Mouse (Mus musculus): ENCODE data around the gene 9430015G10Rik. TPM values are rescaled to one million over a fixed set of nuclear protein-coding genes. Genes with fewer than 3 reads are reported as not detected.

Gene 9430015G10Rik
- polyA plus RNA-seq, 2 experiments: 34.4 to 74.5 TPM

- ATAC-seq (ENCODE audit: low FRiP score, low read depth) (peak; percentile 63; the same call in 1 of the 2 replicates), DNase-seq (ENCODE audit: low spot score) (peak; percentile 19)
- H3K9ac ChIP-seq (ENCODE audit: low read depth, low read length, severe bottlenecking): peak overlapping the region; percentile 50
- H3K36me3 ChIP-seq (ENCODE audit: control insufficient read depth, insufficient read depth, low read length): no peaks in the 10 kb centered on the region
- H3K27me3 ChIP-seq (ENCODE audit: control insufficient read depth, insufficient read depth, low read length): peaks cover 10% of the 10 kb centered on the region
- TF ChIP-seq POLR2A (IDR thresholded peaks at IDR 0.05; ENCODE audit: borderline replicate concordance, extremely low read depth, insufficient read depth, insufficient read length): no peak
- no peaks in the 10 kb centered on the region for H3K9me3 ChIP-seq (ENCODE audit: control insufficient read depth, low read length)
- WGBS: 1% methylated on average over 58 of the region's 58 CpGs
- H3K4me1 ChIP-seq (ENCODE audit: control insufficient read depth, insufficient read depth, low read length): peaks cover 23% of the 10 kb centered on the region
- no peak overlapping the region for H3K27ac ChIP-seq (replicated peaks; ENCODE audit: low read depth, low read length)
- H3K4me2 ChIP-seq (replicated peaks; ENCODE audit: low read depth, low read length, severe bottlenecking): peak overlapping the region; percentile 89
- peak overlapping the region; percentile 41 for H3K4me3 ChIP-seq (replicated peaks; ENCODE audit: low read length)
These were observed 32.1 kb upstream of the 9430015G10Rik start for GRCm38 (mm10) chr4:156077499-156078301.

- H3K27ac ChIP-seq (replicated peaks; ENCODE audit: low read depth, low read length): no peak overlapping the region
- DNase-seq (ENCODE audit: low spot score): no peak
- no peak overlapping the region for H3K4me2 ChIP-seq (replicated peaks; ENCODE audit: low read depth, low read length, severe bottlenecking)
- H3K4me3 ChIP-seq (replicated peaks; ENCODE audit: low read length): no peak overlapping the region
- H3K27me3 ChIP-seq (ENCODE audit: control insufficient read depth, insufficient read depth, low read length): peaks cover 7% of the 10 kb centered on the region
- no peaks in the 10 kb centered on the region for H3K36me3 ChIP-seq (ENCODE audit: control insufficient read depth, insufficient read depth, low read length)
- WGBS: 54% methylated on average over 4 of the region's 4 CpGs
- H3K9me3 ChIP-seq (ENCODE audit: control insufficient read depth, low read length): no peaks in the 10 kb centered on the region
- TF ChIP-seq POLR2A (IDR thresholded peaks at IDR 0.05; ENCODE audit: borderline replicate concordance, extremely low read depth, insufficient read depth, insufficient read length): no peak
- no peak overlapping the region for H3K9ac ChIP-seq (ENCODE audit: low read depth, low read length, severe bottlenecking)
- no peak for ATAC-seq (ENCODE audit: low FRiP score, low read depth)
- H3K4me1 ChIP-seq (ENCODE audit: control insufficient read depth, insufficient read depth, low read length): peaks cover 22% of the 10 kb centered on the region
These were observed 27.1 kb upstream of the 9430015G10Rik start for GRCm38 (mm10) chr4:156082621-156083234.

- no peak overlapping the region for H3K4me2 ChIP-seq (replicated peaks; ENCODE audit: low read depth, low read length, severe bottlenecking)
- H3K9me3 ChIP-seq (ENCODE audit: control insufficient read depth, low read length): no peaks in the 10 kb centered on the region
- no peak for ATAC-seq (ENCODE audit: low FRiP score, low read depth)
- H3K36me3 ChIP-seq (ENCODE audit: control insufficient read depth, insufficient read depth, low read length): no peaks in the 10 kb centered on the region
- WGBS: 44% methylated on average over 5 of the region's 5 CpGs
- peak; percentile 25 for DNase-seq (ENCODE audit: low spot score)
- H3K4me1 ChIP-seq (ENCODE audit: control insufficient read depth, insufficient read depth, low read length): peaks cover 16% of the 10 kb centered on the region
- no peak overlapping the region for H3K4me3 ChIP-seq (replicated peaks; ENCODE audit: low read length)
- no peak overlapping the region for H3K9ac ChIP-seq (ENCODE audit: low read depth, low read length, severe bottlenecking)
- H3K27ac ChIP-seq (replicated peaks; ENCODE audit: low read depth, low read length): no peak overlapping the region
- H3K27me3 ChIP-seq (ENCODE audit: control insufficient read depth, insufficient read depth, low read length): peaks cover under 1% of the 10 kb centered on the region; the same call in 1 of the 2 replicates
- no peak for TF ChIP-seq POLR2A (IDR thresholded peaks at IDR 0.05; ENCODE audit: borderline replicate concordance, extremely low read depth, insufficient read depth, insufficient read length)
These were observed 26.4 kb upstream of the 9430015G10Rik start for GRCm38 (mm10) chr4:156083348-156083747.

GRCm38 (mm10) chr4:156084096-156084879, 25.5 kb upstream of the 9430015G10Rik start:
- DNase-seq (ENCODE audit: low spot score): no peak
- H3K4me2 ChIP-seq (replicated peaks; ENCODE audit: low read depth, low read length, severe bottlenecking): no peak overlapping the region
- ATAC-seq (ENCODE audit: low FRiP score, low read depth): no peak
- no peak for TF ChIP-seq POLR2A (IDR thresholded peaks at IDR 0.05; ENCODE audit: borderline replicate concordance, extremely low read depth, insufficient read depth, insufficient read length)
- H3K4me3 ChIP-seq (replicated peaks; ENCODE audit: low read length): no peak overlapping the region
- no peaks in the 10 kb centered on the region for H3K27me3 ChIP-seq (ENCODE audit: control insufficient read depth, insufficient read depth, low read length)
- peaks cover 16% of the 10 kb centered on the region for H3K4me1 ChIP-seq (ENCODE audit: control insufficient read depth, insufficient read depth, low read length)
- no peaks in the 10 kb centered on the region for H3K9me3 ChIP-seq (ENCODE audit: control insufficient read depth, low read length)
- no peak overlapping the region for H3K9ac ChIP-seq (ENCODE audit: low read depth, low read length, severe bottlenecking)
- no peaks in the 10 kb centered on the region for H3K36me3 ChIP-seq (ENCODE audit: control insufficient read depth, insufficient read depth, low read length)
- no peak overlapping the region for H3K27ac ChIP-seq (replicated peaks; ENCODE audit: low read depth, low read length)
- WGBS: 71% methylated on average over 9 of the region's 9 CpGs

GRCm38 (mm10) chr4:156085256-156085655, 24.5 kb upstream of the 9430015G10Rik start:
- H3K36me3 ChIP-seq (ENCODE audit: control insufficient read depth, insufficient read depth, low read length): no peaks in the 10 kb centered on the region
- WGBS: 88% methylated on average over 8 of the region's 8 CpGs
- H3K27ac ChIP-seq (replicated peaks; ENCODE audit: low read depth, low read length): no peak overlapping the region
- no peak overlapping the region for H3K9ac ChIP-seq (ENCODE audit: low read depth, low read length, severe bottlenecking)
- no peak for DNase-seq (ENCODE audit: low spot score)
- H3K4me1 ChIP-seq (ENCODE audit: control insufficient read depth, insufficient read depth, low read length): peaks cover 16% of the 10 kb centered on the region
- no peak for TF ChIP-seq POLR2A (IDR thresholded peaks at IDR 0.05; ENCODE audit: borderline replicate concordance, extremely low read depth, insufficient read depth, insufficient read length)
- H3K4me2 ChIP-seq (replicated peaks; ENCODE audit: low read depth, low read length, severe bottlenecking): no peak overlapping the region
- no peak overlapping the region for H3K4me3 ChIP-seq (replicated peaks; ENCODE audit: low read length)
- no peak for ATAC-seq (ENCODE audit: low FRiP score, low read depth)
- no peaks in the 10 kb centered on the region for H3K27me3 ChIP-seq (ENCODE audit: control insufficient read depth, insufficient read depth, low read length)
- no peaks in the 10 kb centered on the region for H3K9me3 ChIP-seq (ENCODE audit: control insufficient read depth, low read length)
